Mouse (Mus musculus) stomach, postnatal 0 days (tissue): ENCODE results near the gene Atpif1. TPM values are rescaled to one million over a fixed set of nuclear protein-coding genes. Genes with fewer than 3 reads are reported as not detected.
A peak's percentile ranks its signal among the peaks of the same experiment; 100 is the strongest.

Experiments
- ATAC-seq: fragments of 200-750 bp; cut with Nextera tagmentation; 2 replicates; pipeline ENCODE4 v1.8.0; 2017; ENCODE audit not compliant: low FRiP score, low TSS enrichment
- DNase-seq: peaks from one replicate; pipeline ENCODE4 v3.0.0-alpha.2; 2016; ENCODE audit warnings: low spot score
- H3K27ac ChIP-seq: fragments of 300-500 bp; sonication (generic); replicated peaks from 2 replicates; pipeline ENCODE4 v1.5.1; 2014; ENCODE audit warnings: mild to moderate bottlenecking, control low read depth
- H3K27me3 ChIP-seq: fragments of 300-500 bp; sonication (generic); 2 replicates; pipeline ENCODE4 v1.6.1; 2014; ENCODE audit warnings: low read length; ENCODE audit not compliant: control insufficient read depth, insufficient read depth
- H3K36me3 ChIP-seq: fragments of 300-500 bp; sonication (generic); 2 replicates; pipeline ENCODE4 v1.6.1; 2014; ENCODE audit warnings: low read length, mixed read lengths; ENCODE audit not compliant: control insufficient read depth, insufficient read depth
- H3K4me1 ChIP-seq: fragments of 300-500 bp; sonication (generic); replicated peaks from 2 replicates; pipeline ENCODE4 v1.6.1; 2014; ENCODE audit warnings: antibody characterized with exemption; ENCODE audit not compliant: control insufficient read depth, insufficient read depth
- H3K4me2 ChIP-seq: fragments of 300-500 bp; sonication (generic); replicated peaks from 2 replicates; pipeline ENCODE4 v1.6.1; 2014; ENCODE audit warnings: low read depth, mild to moderate bottlenecking, control low read depth, moderate library complexity
- H3K4me3 ChIP-seq: fragments of 300-500 bp; sonication (generic); 2 replicates; pipeline ENCODE4 v1.5.1; 2014; ENCODE audit warnings: low read depth, low read length, control low read depth
- H3K9ac ChIP-seq: fragments of 300-500 bp; sonication (generic); 2 replicates; pipeline ENCODE4 v1.6.1; 2014; ENCODE audit warnings: mild to moderate bottlenecking, low read length, control low read depth, mixed read lengths
- H3K9me3 ChIP-seq: fragments of 300-500 bp; sonication (generic); 2 replicates; pipeline ENCODE4 v1.6.1; 2016; ENCODE audit warnings: low read length; ENCODE audit not compliant: control insufficient read depth
- CTCF ChIP-seq: IDR thresholded peaks from 2 replicates; pipeline ENCODE4 v1.5.1; 2016; ENCODE audit warnings: antibody characterized with exemption, low read depth, mild to moderate bottlenecking, moderate library complexity
- EP300 ChIP-seq: optimal IDR thresholded peaks from 2 replicates; pipeline ENCODE3; 2016; ENCODE audit warnings: antibody characterized with exemption
- WGBS: fragments of 180-500 bp; shearing (Covaris S2); extraction: QIAGEN DNeasy Blood & Tissue Kit; methylation state at CpG from one replicate; pipeline ENCODE4 v1.1.7; 2014; 5-methylcytosine and 5-hydroxymethylcytosine counted together
- polyA plus RNA-seq: library from polyadenylated mRNA; unstranded; fragments of >200 nt; fragmentation: Nextera tagmentation; extraction: Ambion mirVana; gene quantifications from 2 replicates; pipeline ENCODE4 v1.2.1, GENCODE M21; 2015

The Atpif1 gene
- polyA plus RNA-seq, 1 experiment from 2014 or later: 1,213 TPM

GRCm38 (mm10) chr4:132513395-132514273, 19.8 kb downstream of the Atpif1 start:
- WGBS: 35% methylated on average over 14 of the region's 14 CpGs
- Histone ChIP-seq H3K36me3 (no peaks in the 10 kb centered on the region), H3K4me2 (no peak overlapping the region), H3K27me3 (no peaks in the 10 kb centered on the region), H3K4me3 (no peak overlapping the region), H3K27ac (0 out of 2 replicates have a peak overlapping the region, but pooled peaks have one; percentile 4), H3K9ac (no peak overlapping the region), H3K9me3 (no peaks in the 10 kb centered on the region), H3K4me1 (0 out of 2 replicates have a peak, but pooled peaks cover 6% of the 10 kb centered on the region)
- DNase-seq: no peak
- no peak for TF ChIP-seq EP300
- no peak for ATAC-seq

- H3K9ac ChIP-seq: no peak overlapping the region
- no peaks in the 10 kb centered on the region for H3K27me3 ChIP-seq
- 72% methylated on average over 3 of the region's 3 CpGs for WGBS
- 0 out of 2 replicates have a peak, but pooled peaks cover 6% of the 10 kb centered on the region for H3K4me1 ChIP-seq
- H3K36me3 ChIP-seq: no peaks in the 10 kb centered on the region
- no peak overlapping the region for H3K27ac ChIP-seq
- no peaks in the 10 kb centered on the region for H3K9me3 ChIP-seq
- H3K4me3 ChIP-seq: no peak overlapping the region
- no peak overlapping the region for H3K4me2 ChIP-seq
- ATAC-seq (no peak), DNase-seq (no peak)
- TF ChIP-seq CTCF (no peak), EP300 (no peak)
These were observed 21.4 kb downstream of the Atpif1 start for GRCm38 (mm10) chr4:132512080-132512479.

- Histone ChIP-seq H3K4me1 (0 out of 2 replicates have a peak, but pooled peaks cover 6% of the 10 kb centered on the region), H3K4me3 (peak within 1 kb of the TSS; percentile 92), H3K27ac (peak within 1 kb of the TSS; percentile 85), H3K27me3 (no peaks in the 10 kb centered on the region), H3K9me3 (no peaks in the 10 kb centered on the region), H3K9ac (peak within 1 kb of the TSS; percentile 76), H3K4me2 (peak within 1 kb of the TSS; percentile 64), H3K36me3 (no peaks in the 10 kb centered on the region)
- ATAC-seq (peak; percentile 92), DNase-seq (peak; percentile 98)
- TF ChIP-seq EP300: no peak
- TF ChIP-seq CTCF: no peak; the same call in 1 of the 2 replicates
- WGBS: under 1% methylated on average over 31 of the region's 32 CpGs
These were observed 23.1 kb downstream of the Atpif1 start, which contains the start of gene Sesn2 for GRCm38 (mm10) chr4:132510352-132510798. Gene Sesn2 (minus strand): TSS chr4:132510501.

GRCm38 (mm10) chr4:132509621-132510296, 23.7 kb downstream of the Atpif1 start:
- Histone ChIP-seq H3K36me3 (no peaks in the 10 kb centered on the region), H3K27ac (peak overlapping the region; percentile 85), H3K4me3 (peak overlapping the region; percentile 92), H3K4me2 (peak overlapping the region; percentile 64), H3K27me3 (no peaks in the 10 kb centered on the region), H3K9me3 (no peaks in the 10 kb centered on the region), H3K4me1 (0 out of 2 replicates have a peak, but pooled peaks cover 6% of the 10 kb centered on the region), H3K9ac (peak overlapping the region; percentile 76)
- TF ChIP-seq EP300: no peak
- TF ChIP-seq CTCF: no peak
- WGBS: under 1% methylated on average over 49 of the region's 52 CpGs
- peak; percentile 49 for ATAC-seq
- peak; percentile 72 for DNase-seq

- H3K9me3 ChIP-seq: no peaks in the 10 kb centered on the region
- H3K4me1 ChIP-seq: no peaks in the 10 kb centered on the region
- no peak for TF ChIP-seq CTCF
- TF ChIP-seq EP300: no peak
- no peak for ATAC-seq
- H3K36me3 ChIP-seq: no peaks in the 10 kb centered on the region
- peak overlapping the region; percentile 31; the same call in 1 of the 2 replicates for H3K27ac ChIP-seq
- 58% methylated on average over 2 of the region's 2 CpGs for WGBS
- DNase-seq: peak; percentile 68
- no peak overlapping the region for H3K9ac ChIP-seq
- H3K4me3 ChIP-seq: no peak overlapping the region
- 0 out of 2 replicates have a peak overlapping the region, but pooled peaks have one; percentile 9 for H3K4me2 ChIP-seq
- no peaks in the 10 kb centered on the region for H3K27me3 ChIP-seq
These were observed 26.2 kb downstream of the Atpif1 start for GRCm38 (mm10) chr4:132507210-132507609.
